In the genomic region with DNA sequence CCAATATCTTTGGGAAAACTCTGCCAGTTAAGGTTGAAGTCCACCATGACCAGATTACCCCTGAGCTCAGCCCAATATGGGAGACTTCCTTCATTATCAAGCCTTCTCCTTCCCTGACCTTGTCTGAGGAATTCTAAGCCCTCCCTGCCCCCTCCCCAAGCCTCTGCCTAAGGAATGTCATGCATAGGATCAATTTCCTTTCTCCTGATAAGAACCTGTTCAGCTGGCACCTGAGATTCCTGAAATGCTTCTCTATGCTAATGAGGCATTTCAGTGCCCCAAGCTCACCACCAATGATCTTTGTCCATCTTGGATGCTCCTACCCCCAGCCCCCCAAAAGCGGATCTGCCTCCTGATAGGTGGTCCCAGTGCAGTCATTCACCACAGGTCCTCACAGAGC, we compare ENCODE assay signal across 24 mouse cellular contexts.
"Had no signal": no experiment of that assay in that cellular context is flagged by ENCODE, and none has a peak within 500 bp of the region (broad histone marks: within the 10 kb centered on the region; RNA-seq: fewer than 3 reads in every experiment).

No protein-coding gene starts in this region.

- H3K4me1 ChIP-seq: heart, embryonic 13.5 days; heart, embryonic 15.5 days; limb, embryonic 15.5 days; liver, embryonic 12.5 days had no signal

- ATAC-seq: hindbrain, postnatal 0 days; intestine, embryonic 16.5 days; liver, embryonic 12.5 days had no signal

- H3K4me3 ChIP-seq: heart, adult 2 months; heart, embryonic 13.5 days; heart, embryonic 15.5 days; hindbrain, embryonic 13.5 days; hindbrain, embryonic 15.5 days; limb, embryonic 13.5 days; limb, embryonic 15.5 days; liver, embryonic 12.5 days had no signal

- H3K36me3 ChIP-seq: heart, embryonic 13.5 days; heart, embryonic 15.5 days; hindbrain, embryonic 13.5 days; hindbrain, embryonic 15.5 days; limb, embryonic 13.5 days; limb, embryonic 15.5 days; liver, embryonic 12.5 days had no signal

- H3K9me3 ChIP-seq: heart, embryonic 13.5 days; heart, embryonic 15.5 days; hindbrain, embryonic 13.5 days; hindbrain, embryonic 15.5 days; limb, embryonic 13.5 days; limb, embryonic 15.5 days; liver, embryonic 12.5 days had no signal

- H3K9ac ChIP-seq: heart, embryonic 13.5 days; heart, embryonic 15.5 days; hindbrain, embryonic 13.5 days; hindbrain, embryonic 15.5 days; limb, embryonic 13.5 days; limb, embryonic 15.5 days; liver, embryonic 12.5 days; liver, embryonic 14.5 days had no signal

- DNase-seq: gastrocnemius, postnatal 10 days; gastrocnemius, postnatal 36 days; heart, adult 11 months; heart, adult 2 months; heart, postnatal 14 days; heart, postnatal 36 days; kidney, adult 11 months; kidney, adult 2 months; kidney, postnatal 10 days; kidney, postnatal 36 days; layer of hippocampus, adult 9-11 months; layer of hippocampus, postnatal 36 days; left cerebral cortex, postnatal 4 days had no signal

- H3K27ac ChIP-seq: heart, adult 2 months; heart, embryonic 13.5 days; heart, embryonic 15.5 days; hindbrain, embryonic 13.5 days; hindbrain, embryonic 15.5 days; hindbrain, postnatal 0 days; limb, embryonic 13.5 days; limb, embryonic 15.5 days; liver, embryonic 12.5 days; liver, embryonic 14.5 days had no signal

- H3K4me2 ChIP-seq: heart, embryonic 11.5 days; heart, embryonic 13.5 days; heart, embryonic 15.5 days; hindbrain, embryonic 13.5 days; hindbrain, embryonic 15.5 days; limb, embryonic 13.5 days; limb, embryonic 15.5 days; liver, embryonic 12.5 days had no signal

- H3K27me3 ChIP-seq: heart, embryonic 13.5 days; heart, embryonic 15.5 days; hindbrain, embryonic 13.5 days; hindbrain, embryonic 15.5 days; limb, embryonic 13.5 days; limb, embryonic 15.5 days; liver, embryonic 12.5 days had no signal
